Mouse (Mus musculus) lung, embryonic 15.5 days (tissue): ENCODE measurements around the gene A730049H05Rik. TPM values are rescaled to one million over a fixed set of nuclear protein-coding genes. Genes with fewer than 3 reads are reported as not detected.

Experiments used
- ATAC-seq: fragments of 200-750 bp; cut with Nextera tagmentation; 2 replicates; pipeline ENCODE4 v1.8.0; 2017; ENCODE audit warnings: moderate number of reproducible peaks, borderline replicate concordance; ENCODE audit not compliant: low FRiP score, low TSS enrichment; ENCODE audit errors: extremely low read depth
- H3K27ac ChIP-seq: fragments of 300-500 bp; sonication (generic); 2 replicates; pipeline ENCODE4 v1.5.1; 2015; ENCODE audit warnings: moderate library complexity, mild to moderate bottlenecking, inconsistent platforms
- H3K27me3 ChIP-seq: fragments of 300-500 bp; sonication (generic); 2 replicates; pipeline ENCODE4 v1.6.1; 2015; ENCODE audit warnings: inconsistent platforms
- H3K36me3 ChIP-seq: fragments of 300-500 bp; sonication (generic); 2 replicates; pipeline ENCODE4 v1.6.1; 2015; ENCODE audit warnings: inconsistent platforms
- H3K4me1 ChIP-seq: fragments of 300-500 bp; sonication (generic); 2 replicates; pipeline ENCODE4 v1.6.1; 2015; ENCODE audit warnings: inconsistent platforms
- H3K4me2 ChIP-seq: fragments of 300-500 bp; sonication (generic); 2 replicates; pipeline ENCODE4 v1.6.1; 2015; ENCODE audit warnings: inconsistent platforms, mild to moderate bottlenecking, moderate library complexity
- H3K4me3 ChIP-seq: fragments of 300-500 bp; sonication (generic); 2 replicates; pipeline ENCODE4 v1.5.1; 2015; ENCODE audit warnings: mild to moderate bottlenecking, inconsistent platforms
- H3K9ac ChIP-seq: fragments of 300-500 bp; sonication (generic); 2 replicates; pipeline ENCODE4 v1.6.1; 2015; ENCODE audit warnings: inconsistent platforms
- H3K9me3 ChIP-seq: fragments of 300-500 bp; sonication (generic); 2 replicates; pipeline ENCODE4 v1.6.1; 2016; ENCODE audit warnings: inconsistent platforms
- WGBS: fragments of 180-500 bp; shearing (Covaris S2); methylation state at CpG from one replicate; pipeline ENCODE4 v1.1.7; 2015; 5-methylcytosine and 5-hydroxymethylcytosine counted together
- polyA plus RNA-seq: library from polyadenylated mRNA; unstranded; fragments of >200 nt; fragmentation: Nextera tagmentation; extraction: Ambion mirVana; gene quantifications from 2 replicates; pipeline ENCODE4 v1.2.1, GENCODE M21; 2015

Gene A730049H05Rik
- polyA plus RNA-seq, 1 experiment from 2014 or later: 1.4 TPM

GRCm38 (mm10) chr6:92804254-92804971 is 11.9 kb upstream of the A730049H05Rik start:
- Histone ChIP-seq H3K27ac (no peak overlapping the region), H3K36me3 (peaks cover 48% of the 10 kb centered on the region)

GRCm38 (mm10) chr6:92809818-92810217 is 6.5 kb upstream of the A730049H05Rik start:
- Histone ChIP-seq H3K36me3 (peaks cover 33% of the 10 kb centered on the region), H3K27ac (no peak overlapping the region), H3K4me3 (no peak overlapping the region), H3K27me3 (no peaks in the 10 kb centered on the region), H3K4me2 (no peak overlapping the region), H3K9me3 (no peaks in the 10 kb centered on the region), H3K4me1 (no peaks in the 10 kb centered on the region), H3K9ac (no peak overlapping the region)
- 88% methylated on average over 3 of the region's 3 CpGs for WGBS
- no peak for ATAC-seq

More at GRCm38 (mm10) chr6:92804254-92804971, 11.9 kb upstream of the A730049H05Rik start:
- Histone ChIP-seq H3K9ac (no peak overlapping the region), H3K27me3 (no peaks in the 10 kb centered on the region), H3K4me1 (peaks cover 12% of the 10 kb centered on the region; the same call in 1 of the 2 replicates), H3K4me2 (no peak overlapping the region), H3K9me3 (no peaks in the 10 kb centered on the region), H3K4me3 (no peak overlapping the region)
- ATAC-seq: no peak
- WGBS: 79% methylated on average over 3 of the region's 3 CpGs

DNA sequence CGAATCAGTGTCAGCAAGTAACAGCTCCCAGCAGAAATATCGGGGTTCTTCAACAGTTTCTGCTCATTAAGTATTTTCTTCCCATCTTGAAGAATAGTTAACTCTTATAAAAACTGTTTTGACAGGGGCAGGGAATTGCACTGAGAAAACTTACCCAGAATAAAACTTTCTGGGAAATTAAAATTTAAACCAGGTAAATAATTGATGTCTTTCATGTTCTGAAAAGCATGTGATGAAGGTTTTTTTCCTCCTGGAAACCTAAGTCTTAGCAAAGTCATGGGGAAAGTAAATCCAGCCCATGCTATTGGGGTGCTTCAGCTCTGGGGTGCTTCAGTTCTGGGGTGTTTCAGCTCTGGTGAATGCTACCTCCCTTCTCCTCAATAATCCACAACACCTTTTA is 5.7 kb upstream of the A730049H05Rik start:
- H3K9me3 ChIP-seq: no peaks in the 10 kb centered on the region
- H3K27me3 ChIP-seq: no peaks in the 10 kb centered on the region
- 92% methylated on average over 2 of the region's 2 CpGs for WGBS
- no peaks in the 10 kb centered on the region for H3K4me1 ChIP-seq
- peaks cover 30% of the 10 kb centered on the region for H3K36me3 ChIP-seq
- no peak overlapping the region for H3K27ac ChIP-seq
- ATAC-seq: no peak
- no peak overlapping the region for H3K4me2 ChIP-seq
- no peak overlapping the region for H3K4me3 ChIP-seq
- H3K9ac ChIP-seq: no peak overlapping the region

DNA sequence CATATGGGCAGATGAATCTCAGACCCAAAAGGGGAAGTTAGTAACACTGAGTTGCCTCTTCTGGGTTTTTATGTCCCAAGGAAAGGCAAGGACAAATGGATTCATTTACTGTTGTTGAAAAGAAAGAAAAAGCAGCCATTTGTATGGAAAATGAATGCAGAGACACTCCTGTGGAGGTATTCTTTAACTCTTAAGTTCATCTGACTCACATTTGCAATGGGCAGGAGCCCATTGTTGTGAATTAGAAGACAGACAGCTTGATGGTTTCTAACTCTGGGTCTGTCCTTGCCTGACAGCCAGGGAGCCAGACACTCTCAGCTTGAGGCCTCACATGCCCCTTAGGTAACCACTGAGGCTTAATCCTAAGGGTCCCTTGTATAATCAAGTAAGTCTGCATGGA is 4.7 kb upstream of the A730049H05Rik start:
- no peak overlapping the region for H3K27ac ChIP-seq
- no peak overlapping the region for H3K4me2 ChIP-seq
- H3K36me3 ChIP-seq: peaks cover 23% of the 10 kb centered on the region
- no peaks in the 10 kb centered on the region for H3K27me3 ChIP-seq
- no peaks in the 10 kb centered on the region for H3K9me3 ChIP-seq
- H3K4me3 ChIP-seq: no peak overlapping the region
- no peak overlapping the region for H3K9ac ChIP-seq
- ATAC-seq: no peak
- H3K4me1 ChIP-seq: peaks cover 8% of the 10 kb centered on the region

- ATAC-seq: no peak
- H3K4me3 ChIP-seq: no peak overlapping the region
- 56% methylated on average over 2 of the region's 2 CpGs for WGBS
- H3K4me1 ChIP-seq: peaks cover 12% of the 10 kb centered on the region
- no peak overlapping the region for H3K9ac ChIP-seq
- H3K27me3 ChIP-seq: no peaks in the 10 kb centered on the region
- no peak overlapping the region for H3K4me2 ChIP-seq
- peaks cover 17% of the 10 kb centered on the region for H3K36me3 ChIP-seq
- no peak overlapping the region for H3K27ac ChIP-seq
- no peaks in the 10 kb centered on the region for H3K9me3 ChIP-seq
Observed at GRCm38 (mm10) chr6:92812702-92813370, 3.4 kb upstream of the A730049H05Rik start.

- no peaks in the 10 kb centered on the region for H3K9me3 ChIP-seq
- no peak overlapping the region for H3K4me2 ChIP-seq
- no peak overlapping the region for H3K27ac ChIP-seq
- 75% methylated on average over 8 of the region's 8 CpGs for WGBS
- ATAC-seq: no peak
- peaks cover 9% of the 10 kb centered on the region; the same call in 1 of the 2 replicates for H3K36me3 ChIP-seq
- peaks cover 12% of the 10 kb centered on the region for H3K4me1 ChIP-seq
- no peak overlapping the region for H3K4me3 ChIP-seq
- no peaks in the 10 kb centered on the region for H3K27me3 ChIP-seq
- no peak overlapping the region for H3K9ac ChIP-seq
Observed at GRCm38 (mm10) chr6:92817661-92818060, 1.4 kb downstream of the A730049H05Rik start.

DNA sequence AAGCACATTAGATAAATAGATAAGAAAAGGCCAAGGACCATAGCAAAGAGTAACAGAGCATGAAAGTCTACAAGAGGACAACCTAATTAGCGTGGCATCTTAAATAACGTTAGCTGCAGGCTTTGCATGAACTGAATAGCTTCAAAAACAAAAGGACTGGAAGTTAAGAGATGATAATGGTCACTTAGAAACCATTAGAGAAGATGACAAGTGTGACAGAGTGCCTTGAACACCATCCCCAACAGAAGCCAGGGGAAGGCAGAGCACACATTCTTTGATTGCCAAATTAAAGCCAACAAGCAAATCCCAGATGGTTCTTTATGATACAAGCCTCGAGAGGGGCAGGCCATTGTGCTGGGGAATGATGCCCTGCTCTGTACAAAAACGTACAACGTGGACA is 5.3 kb downstream of the A730049H05Rik start:
- Histone ChIP-seq H3K36me3 (peaks cover 3% of the 10 kb centered on the region; the same call in 1 of the 2 replicates), H3K4me1 (peaks cover 3% of the 10 kb centered on the region), H3K9ac (no peak overlapping the region), H3K4me2 (no peak overlapping the region), H3K4me3 (no peak overlapping the region), H3K27me3 (no peaks in the 10 kb centered on the region), H3K9me3 (no peaks in the 10 kb centered on the region), H3K27ac (no peak overlapping the region)
- 72% methylated on average over 5 of the region's 5 CpGs for WGBS
- ATAC-seq: no peak

- H3K4me1 ChIP-seq: no peaks in the 10 kb centered on the region
- 74% methylated on average over 6 of the region's 6 CpGs for WGBS
- ATAC-seq: no peak
- no peak overlapping the region for H3K27ac ChIP-seq
- H3K36me3 ChIP-seq: 0 out of 2 replicates have a peak, but pooled peaks cover 3% of the 10 kb centered on the region
- no peak overlapping the region for H3K4me3 ChIP-seq
- no peak overlapping the region for H3K4me2 ChIP-seq
- no peaks in the 10 kb centered on the region for H3K27me3 ChIP-seq
- H3K9ac ChIP-seq: no peak overlapping the region
- no peaks in the 10 kb centered on the region for H3K9me3 ChIP-seq
Observed at GRCm38 (mm10) chr6:92822006-92822405, 5.7 kb downstream of the A730049H05Rik start.

DNA sequence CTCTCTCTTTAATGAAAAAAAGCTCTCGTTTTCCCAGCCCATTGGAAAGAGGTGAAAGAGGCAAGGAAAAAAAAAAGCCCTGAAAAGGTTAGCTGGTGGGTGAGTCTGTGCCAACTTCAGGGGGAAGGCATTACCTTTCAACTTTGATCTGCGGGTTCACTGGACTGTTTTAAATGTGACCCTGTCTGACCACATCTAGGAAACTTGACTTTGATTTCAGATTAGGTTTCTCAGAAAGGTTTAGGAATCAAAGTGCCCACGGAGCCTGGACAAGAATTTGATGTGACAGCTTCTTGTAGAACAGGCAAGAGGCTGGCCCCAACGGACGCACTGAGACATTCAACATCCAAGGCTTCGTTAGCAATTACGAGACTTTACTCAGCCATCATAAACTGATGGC is 7.7 kb downstream of the A730049H05Rik start:
- no peak for ATAC-seq
- Histone ChIP-seq H3K27ac (no peak overlapping the region), H3K27me3 (no peaks in the 10 kb centered on the region), H3K4me1 (no peaks in the 10 kb centered on the region), H3K9ac (no peak overlapping the region), H3K4me2 (no peak overlapping the region), H3K9me3 (no peaks in the 10 kb centered on the region), H3K4me3 (no peak overlapping the region), H3K36me3 (peaks cover 3% of the 10 kb centered on the region; the same call in 1 of the 2 replicates)
- 80% methylated on average over 7 of the region's 7 CpGs for WGBS

DNA sequence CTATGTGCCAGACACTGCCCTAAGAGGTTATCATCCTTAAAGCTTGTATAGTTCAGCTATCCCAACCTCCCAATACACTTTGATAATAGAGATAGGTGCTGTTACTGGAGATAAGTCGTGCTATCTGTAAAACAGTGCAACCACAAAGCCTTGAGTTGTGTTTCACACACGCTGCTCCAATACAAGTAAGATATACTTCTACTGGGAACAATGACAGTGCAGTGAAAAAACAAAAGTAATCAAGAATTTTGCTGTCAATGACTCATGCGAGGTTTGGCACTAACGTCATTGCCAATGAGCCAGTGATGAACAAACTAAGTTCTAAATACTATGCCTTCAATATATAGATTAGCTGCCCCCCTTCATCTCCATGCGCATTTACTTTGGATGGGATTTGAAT is 10.3 kb downstream of the A730049H05Rik start:
- H3K27ac ChIP-seq: no peak overlapping the region
- 77% methylated on average over 5 of the region's 5 CpGs for WGBS
- H3K9ac ChIP-seq: no peak overlapping the region
- no peak for ATAC-seq
- H3K4me2 ChIP-seq: no peak overlapping the region
- no peaks in the 10 kb centered on the region for H3K27me3 ChIP-seq
- H3K4me1 ChIP-seq: no peaks in the 10 kb centered on the region
- no peak overlapping the region for H3K4me3 ChIP-seq
- no peaks in the 10 kb centered on the region; the same call in 1 of the 2 replicates for H3K36me3 ChIP-seq
- H3K9me3 ChIP-seq: no peaks in the 10 kb centered on the region

DNA sequence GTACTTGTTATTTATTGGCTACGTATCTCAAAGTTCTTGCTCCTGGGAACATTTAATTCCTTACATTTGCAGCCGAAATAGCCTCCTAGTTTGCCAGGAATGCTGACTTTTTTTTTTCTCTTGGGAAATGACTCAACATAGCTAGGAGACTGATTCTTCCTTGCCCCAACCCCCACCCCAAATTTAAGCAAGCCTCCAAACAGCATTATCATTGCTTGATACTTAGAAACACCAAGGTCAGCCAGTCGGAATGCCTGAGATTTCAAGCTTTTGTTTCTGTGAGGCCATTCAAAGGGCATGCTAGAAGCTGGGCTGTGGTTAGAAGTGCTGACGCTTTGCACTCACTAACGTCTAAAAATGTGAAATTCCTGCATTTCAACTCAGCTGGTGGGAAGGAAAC is 11.1 kb downstream of the A730049H05Rik start:
- Histone ChIP-seq H3K27me3 (no peaks in the 10 kb centered on the region), H3K27ac (no peak overlapping the region), H3K36me3 (no peaks in the 10 kb centered on the region; the same call in 1 of the 2 replicates), H3K9me3 (no peaks in the 10 kb centered on the region), H3K9ac (no peak overlapping the region), H3K4me3 (no peak overlapping the region), H3K4me2 (no peak overlapping the region), H3K4me1 (no peaks in the 10 kb centered on the region)
- no peak for ATAC-seq
- 34% methylated on average over 5 of the region's 5 CpGs for WGBS

- 96% methylated on average over 2 of the region's 2 CpGs for WGBS
- ATAC-seq: no peak
- no peak overlapping the region for H3K27ac ChIP-seq
Observed at GRCm38 (mm10) chr6:92829148-92829547, 12.9 kb downstream of the A730049H05Rik start.

More at GRCm38 (mm10) chr6:92829148-92829547, 12.9 kb downstream of the A730049H05Rik start:
- Histone ChIP-seq H3K9ac (no peak overlapping the region), H3K9me3 (no peaks in the 10 kb centered on the region), H3K4me1 (no peaks in the 10 kb centered on the region), H3K4me3 (no peak overlapping the region), H3K36me3 (no peaks in the 10 kb centered on the region; the same call in 1 of the 2 replicates), H3K27me3 (no peaks in the 10 kb centered on the region), H3K4me2 (no peak overlapping the region)
